Mouse (Mus musculus) CH12.LX (cell line): Measurements from ENCODE around the gene Nxf3. TPM values are rescaled to one million over a fixed set of nuclear protein-coding genes. Genes with fewer than 3 reads are reported as not detected.

ENCODE experiments used
- DNase-seq: peaks from one replicate; pipeline ENCODE4 v3.0.0-alpha.2; 2013; ENCODE audit errors: extremely low read depth
- H3K27ac ChIP-seq: 2 replicates; pipeline ENCODE4 v1.5.1; 2012; ENCODE audit warnings: low read depth, mild to moderate bottlenecking, control low read depth, moderate library complexity; ENCODE audit not compliant: insufficient read depth
- H3K27me3 ChIP-seq: replicated peaks from 2 replicates; pipeline ENCODE3; 2012; ENCODE audit warnings: inconsistent platforms
- H3K36me3 ChIP-seq, 2 experiments: replicated peaks in 1 of 2; 2 replicates each; pipeline versions ENCODE3 to v1.6.1; 2012; ENCODE audit warnings: inconsistent platforms in 1 of 2, low read length in 1 of 2, mild to moderate bottlenecking in 1 of 2, mixed read lengths in 1 of 2, moderate library complexity in 1 of 2; ENCODE audit not compliant: control insufficient read depth in 1 of 2, insufficient read depth in 1 of 2
- H3K4me1 ChIP-seq, 2 experiments: 2 replicates each; pipeline ENCODE4 v1.6.1; 2012; ENCODE audit warnings: inconsistent platforms in 1 of 2, moderate library complexity in 1 of 2; ENCODE audit not compliant: insufficient read depth in 2 of 2, control insufficient read depth in 1 of 2
- H3K4me2 ChIP-seq: 2 replicates; pipeline ENCODE4 v1.6.1; 2012; ENCODE audit warnings: low read depth, mild to moderate bottlenecking, control low read depth; ENCODE audit not compliant: poor library complexity, insufficient read depth, severe bottlenecking
- H3K4me3 ChIP-seq, 3 experiments: fragments of 150-350 bp in 1 of 3; sonication (generic) in 1 of 3; replicated peaks in 1 of 3; 2 replicates each; pipeline versions ENCODE3 to v1.5.1; 2011 to 2012; ENCODE audit warnings: low read depth in 2 of 3, low read length in 2 of 3, mild to moderate bottlenecking in 2 of 3, moderate library complexity in 2 of 3, control low read depth in 1 of 3, improper control_type of control experiment in 1 of 3, inconsistent platforms in 1 of 3, mixed read lengths in 1 of 3; ENCODE audit not compliant: poor library complexity in 1 of 3
- H3K79me2 ChIP-seq: replicated peaks from 2 replicates; pipeline ENCODE4 v1.6.1; 2012; ENCODE audit warnings: mild to moderate bottlenecking, moderate library complexity; ENCODE audit not compliant: control insufficient read depth, poor library complexity, insufficient read depth, severe bottlenecking; ENCODE audit errors: extremely low read depth
- H3K9ac ChIP-seq: 2 replicates; pipeline ENCODE4 v1.6.1; 2012; ENCODE audit warnings: low read depth, mild to moderate bottlenecking, control low read depth, moderate library complexity; ENCODE audit not compliant: insufficient read depth
- H3K9me3 ChIP-seq: replicated peaks from 2 replicates; pipeline ENCODE3; 2012; ENCODE audit warnings: low read length, inconsistent platforms, mixed read lengths
- BHLHE40 ChIP-seq: IDR thresholded peaks from 2 replicates; pipeline ENCODE4 v1.6.1; 2011; ENCODE audit warnings: mild to moderate bottlenecking, low read depth, low read length, improper control_type of control experiment
- CHD1 ChIP-seq: IDR thresholded peaks from 2 replicates; pipeline ENCODE4 v1.6.1; 2012; ENCODE audit warnings: low read depth, low read length, improper control_type of control experiment, inconsistent platforms
- CHD2 ChIP-seq: IDR thresholded peaks from 2 replicates; pipeline ENCODE4 v1.6.1; 2011; ENCODE audit warnings: low read length, improper control_type of control experiment
- CTCF ChIP-seq, 2 experiments: IDR thresholded peaks in 1 of 2; conservative IDR thresholded peaks in 1 of 2; 2 replicates each; pipeline ENCODE4 v1.5.1; 2011 to 2012; ENCODE audit warnings: low read depth in 2 of 2, low read length in 2 of 2, improper control_type of control experiment in 1 of 2, inconsistent platforms in 1 of 2, mild to moderate bottlenecking in 1 of 2, moderate library complexity in 1 of 2
- E2F4 ChIP-seq: IDR thresholded peaks from 2 replicates; pipeline ENCODE4 v1.6.1; 2011; ENCODE audit warnings: low read depth, low read length, improper control_type of control experiment; ENCODE audit not compliant: insufficient replicate concordance
- ELF1 ChIP-seq: IDR thresholded peaks from 2 replicates; pipeline ENCODE4 v1.6.1; 2014; ENCODE audit warnings: low read depth, mild to moderate bottlenecking, inconsistent platforms, low read length, improper control_type of control experiment
- EP300 ChIP-seq: IDR thresholded peaks from 2 replicates; pipeline ENCODE4 v1.6.1; 2011; ENCODE audit warnings: low read length, improper control_type of control experiment
- GABPA ChIP-seq: IDR thresholded peaks from 2 replicates; pipeline ENCODE4 v1.6.1; 2012; ENCODE audit warnings: low read depth, low read length, improper control_type of control experiment, inconsistent platforms; ENCODE audit not compliant: insufficient replicate concordance
- JUN ChIP-seq: IDR thresholded peaks from 2 replicates; pipeline ENCODE4 v1.6.1; 2011; ENCODE audit warnings: low read depth, mild to moderate bottlenecking, low read length, improper control_type of control experiment, moderate library complexity; ENCODE audit not compliant: insufficient read depth
- KAT2A ChIP-seq: IDR thresholded peaks from 2 replicates; pipeline ENCODE4 v1.6.1; 2012; ENCODE audit warnings: low read length, improper control_type of control experiment, inconsistent platforms; ENCODE audit not compliant: insufficient replicate concordance
- MAFK ChIP-seq: IDR thresholded peaks from 2 replicates; pipeline ENCODE4 v1.6.1; 2011; ENCODE audit warnings: low read length, improper control_type of control experiment; ENCODE audit not compliant: insufficient replicate concordance
- MXI1 ChIP-seq: IDR thresholded peaks from 2 replicates; pipeline ENCODE4 v1.6.1; 2011; ENCODE audit warnings: mild to moderate bottlenecking, low read depth, low read length, improper control_type of control experiment
- MYC ChIP-seq: IDR thresholded peaks from 2 replicates; pipeline ENCODE4 v1.6.1; 2011; ENCODE audit warnings: low read depth, mild to moderate bottlenecking, improper control_type of control experiment, low read length
- NRF1 ChIP-seq: IDR thresholded peaks from 2 replicates; pipeline ENCODE4 v1.6.1; 2014; ENCODE audit warnings: low read depth, mild to moderate bottlenecking, inconsistent platforms, low read length, improper control_type of control experiment, moderate library complexity
- PAX5 ChIP-seq: IDR thresholded peaks from 2 replicates; pipeline ENCODE4 v1.6.1; 2012; ENCODE audit warnings: low read length, inconsistent platforms, mixed read lengths
- POLR2AphosphoS2 ChIP-seq: IDR thresholded peaks from 2 replicates; pipeline ENCODE4 v1.6.1; 2011; ENCODE audit warnings: low read depth, low read length, improper control_type of control experiment
- RAD21 ChIP-seq: IDR thresholded peaks from 2 replicates; pipeline ENCODE4 v1.6.1; 2011; ENCODE audit warnings: low read depth, mild to moderate bottlenecking, low read length, improper control_type of control experiment, moderate library complexity
- RCOR1 ChIP-seq: conservative IDR thresholded peaks from 2 replicates; pipeline ENCODE4 v1.6.1; 2012; ENCODE audit warnings: low read depth, mild to moderate bottlenecking, inconsistent platforms, low read length, improper control_type of control experiment
- SMC3 ChIP-seq: IDR thresholded peaks from 2 replicates; pipeline ENCODE4 v1.6.1; 2011; ENCODE audit warnings: low read depth, low read length, improper control_type of control experiment
- TBP ChIP-seq: conservative IDR thresholded peaks from 2 replicates; pipeline ENCODE4 v1.6.1; 2011; ENCODE audit warnings: low read depth, low read length, improper control_type of control experiment
- TCF12 ChIP-seq: IDR thresholded peaks from 2 replicates; pipeline ENCODE4 v1.6.1; 2014; ENCODE audit warnings: low read depth, mild to moderate bottlenecking, inconsistent platforms, low read length, improper control_type of control experiment
- UBTF ChIP-seq: IDR thresholded peaks from 2 replicates; pipeline ENCODE4 v1.6.1; 2012; ENCODE audit warnings: low read depth, mild to moderate bottlenecking, inconsistent platforms, low read length, improper control_type of control experiment, moderate library complexity
- USF1 ChIP-seq: IDR thresholded peaks from 2 replicates; pipeline ENCODE4 v1.6.1; 2014; ENCODE audit warnings: low read depth, mild to moderate bottlenecking, inconsistent platforms, low read length, improper control_type of control experiment
- USF2 ChIP-seq: conservative IDR thresholded peaks from 2 replicates; pipeline ENCODE4 v1.6.1; 2011; ENCODE audit warnings: low read depth, low read length, improper control_type of control experiment
- ZNF384 ChIP-seq: IDR thresholded peaks from 2 replicates; pipeline ENCODE4 v1.6.1; 2012; ENCODE audit warnings: low read depth, low read length, improper control_type of control experiment, inconsistent platforms
- dilution Hi-C: fragments of 300-500 bp; cut with MboI; formaldehyde crosslinking; loops from 2 replicates; pipeline ENCODE4 v1.14.3; 2020; ENCODE audit warnings: low sequenced_read_pairs; ENCODE audit not compliant: extremely low pct_unique_long_range_greater_than_20kb, extremely low pct_ligation_motif_present
- in situ Hi-C: fragments of 300-500 bp; cut with MboI; formaldehyde crosslinking; loops from 3 replicates; pipeline ENCODE4 v1.14.3; 2019; ENCODE audit warnings: low sequenced_read_pairs, low pct_ligation_motif_present, low pct_unique_long_range_greater_than_20kb, mixed read lengths
- polyA plus RNA-seq: library from polyadenylated mRNA; unstranded; fragments of >175 nt; gene quantifications from 2 replicates; pipeline ENCODE4 v1.2.1, GENCODE M21; 2012; ENCODE audit warnings: low read depth; ENCODE audit not compliant: insufficient read length
- total RNA-seq, 2 experiments: library from RNA; depleted of rRNA; stranded (reverse); fragments of 300-350 nt in 1 of 2; fragments of >200 nt in 1 of 2; gene quantifications; 2 replicates each; pipeline ENCODE4 v1.2.3; 2012 to 2014

Nxf3 gene
- total and polyA plus RNA-seq, 3 experiments, result 0.13 to 1.1 TPM; not detected in 1

DNA sequence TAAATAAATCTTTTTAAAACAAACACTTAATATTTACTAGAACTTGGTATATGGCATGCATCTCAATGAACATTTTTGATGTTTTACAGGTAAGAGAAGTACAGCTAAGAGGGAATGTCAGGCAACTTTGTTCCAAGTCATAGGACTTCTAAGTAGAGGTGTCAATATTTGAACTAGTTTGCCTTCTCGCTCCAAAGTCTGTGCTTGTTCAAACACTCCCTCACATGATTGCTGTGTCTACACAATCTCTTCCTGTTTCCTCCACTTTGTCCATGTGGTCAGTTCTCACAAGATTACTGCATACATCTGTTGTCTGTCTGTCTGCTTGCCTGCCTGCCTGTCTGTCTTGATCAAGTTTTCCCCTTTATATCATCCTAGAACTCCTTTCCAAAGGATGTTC lies 24.4 kb downstream of the Nxf3 start:
- no peak for TF ChIP-seq CTCF (conservative IDR thresholded peaks at IDR 0.05 in 1 of 2, IDR thresholded peaks at IDR 0.05 in 1 of 2; ENCODE audit: low read depth in 2 of 2, low read length in 2 of 2)
- TF ChIP-seq RCOR1, result no peak
- no peak for TF ChIP-seq JUN
- no peak for TF ChIP-seq CHD2
- no peak for TF ChIP-seq RAD21
- no peak for TF ChIP-seq MXI1
- no peak for TF ChIP-seq E2F4
- TF ChIP-seq ZNF384, result no peak
- TF ChIP-seq KAT2A, result no peak
- TF ChIP-seq MYC, result no peak
- no peak for TF ChIP-seq UBTF
- no peak for TF ChIP-seq ELF1
- TF ChIP-seq, all 38 proteins: peak for 0
- Histone ChIP-seq H3K27me3 (no peaks in the 10 kb centered on the region), H3K4me1 (no peaks in the 10 kb centered on the region), H3K27ac (no peak overlapping the region), H3K4me2 (no peak overlapping the region), H3K36me3 (no peaks in the 10 kb centered on the region), H3K4me3 (no peak overlapping the region), H3K9me3 (no peaks in the 10 kb centered on the region), H3K9ac (no peak overlapping the region), H3K79me2 (no peaks in the 10 kb centered on the region)
- in situ Hi-C loops (no loop called here), dilution Hi-C loops (no loop called here)
- no peak for DNase-seq

- dilution Hi-C loops, result no loop called here
- Histone ChIP-seq H3K4me1 (no peaks in the 10 kb centered on the region), H3K36me3 (no peaks in the 10 kb centered on the region), H3K27ac (no peak overlapping the region), H3K27me3 (no peaks in the 10 kb centered on the region), H3K79me2 (no peaks in the 10 kb centered on the region), H3K4me3 (no peak overlapping the region), H3K9me3 (no peaks in the 10 kb centered on the region), H3K9ac (no peak overlapping the region), H3K4me2 (no peak overlapping the region)
- in situ Hi-C loops, result no loop called here
- TF ChIP-seq MXI1 (no peak), EP300 (no peak)
- no peak for DNase-seq
These were observed 33.8 kb downstream of the Nxf3 start for GRCm38 (mm10) chrX:136051219-136051618.

DNA sequence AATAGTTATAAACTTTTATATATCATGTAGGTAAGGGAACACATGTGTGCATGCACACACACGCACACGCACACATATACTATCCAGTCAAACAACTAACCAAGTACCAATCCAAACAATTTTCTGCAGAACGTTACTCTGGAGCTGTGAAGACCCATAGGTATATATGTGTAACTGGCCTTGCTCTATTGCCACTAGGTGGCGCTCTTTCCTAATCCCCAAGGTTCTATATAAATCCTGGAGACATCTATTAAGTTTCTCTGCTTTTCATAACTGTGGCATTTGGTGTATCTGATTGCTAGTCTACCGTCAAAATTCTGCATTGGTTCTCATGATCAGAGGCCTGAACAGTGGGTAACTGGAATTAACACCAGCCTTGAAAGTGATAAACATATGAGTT lies 37.5 kb downstream of the Nxf3 start:
- H3K4me1 ChIP-seq, result no peaks in the 10 kb centered on the region; a peak in 1 of 4 replicates
- dilution Hi-C loops (no loop called here), in situ Hi-C loops (no loop called here)
- TF ChIP-seq TCF12 (no peak), ELF1 (no peak), USF1 (no peak), MYC (no peak), RCOR1 (no peak), MXI1 (no peak), PAX5 (no peak), SMC3 (peak; percentile 41), POLR2AphosphoS2 (no peak), EP300 (no peak), USF2 (no peak), CHD1 (no peak), BHLHE40 (no peak), KAT2A (no peak), NRF1 (no peak), CTCF (conservative IDR thresholded peaks at IDR 0.05 in 1 of 2, IDR thresholded peaks at IDR 0.05 in 1 of 2; ENCODE audit: low read depth in 2 of 2, low read length in 2 of 2) (peak; percentile 64 to 68), GABPA (no peak), TBP (no peak), JUN (no peak), MAFK (no peak)

More for the DNA sequence above, 37.5 kb downstream of the Nxf3 start:
- no peaks in the 10 kb centered on the region for H3K79me2 ChIP-seq
- H3K9ac ChIP-seq, result no peak overlapping the region
- H3K27me3 ChIP-seq, result no peaks in the 10 kb centered on the region
- no peak overlapping the region for H3K4me2 ChIP-seq
- no peak overlapping the region for H3K4me3 ChIP-seq
- H3K9me3 ChIP-seq, result no peaks in the 10 kb centered on the region
- no peaks in the 10 kb centered on the region for H3K36me3 ChIP-seq
- peak; percentile 53 for DNase-seq
- no peak overlapping the region for H3K27ac ChIP-seq
